Mouse (Mus musculus): Measurements from ENCODE around the gene Krt79. TPM values are rescaled to one million over a fixed set of nuclear protein-coding genes. Genes with fewer than 3 reads are reported as not detected.

The Krt79 gene
- polyA plus RNA-seq, 1 experiment from 2014 or later, result 8.9 TPM

GRCm38 (mm10) chr15:101976641-101977040 is 36.5 kb upstream of the Krt79 start:
- Histone ChIP-seq H3K36me3 (ENCODE audit: control insufficient read depth, insufficient read depth, low read length) (no peaks in the 10 kb centered on the region), H3K9me3 (ENCODE audit: control insufficient read depth, low read length) (no peaks in the 10 kb centered on the region), H3K27me3 (replicated peaks; ENCODE audit: control insufficient read depth, insufficient read depth, low read length) (no peaks in the 10 kb centered on the region), H3K4me1 (ENCODE audit: control insufficient read depth, insufficient read depth, low read length) (peaks cover 30% of the 10 kb centered on the region), H3K4me3 (ENCODE audit: low read depth, low read length) (0 out of 2 replicates have a peak overlapping the region, but pooled peaks have one; percentile 29), H3K4me2 (ENCODE audit: low read depth, low read length) (peak overlapping the region; percentile 56; the same call in 1 of the 2 replicates), H3K27ac (replicated peaks; ENCODE audit: low read depth, low read length) (peak overlapping the region; percentile 90), H3K9ac (ENCODE audit: low read depth, low read length) (peak overlapping the region; percentile 65)
- 44% methylated on average over 3 of the region's 3 CpGs for WGBS
- ATAC-seq (ENCODE audit: low read depth), result no peak
- DNase-seq (ENCODE audit: low spot score), result no peak

DNA sequence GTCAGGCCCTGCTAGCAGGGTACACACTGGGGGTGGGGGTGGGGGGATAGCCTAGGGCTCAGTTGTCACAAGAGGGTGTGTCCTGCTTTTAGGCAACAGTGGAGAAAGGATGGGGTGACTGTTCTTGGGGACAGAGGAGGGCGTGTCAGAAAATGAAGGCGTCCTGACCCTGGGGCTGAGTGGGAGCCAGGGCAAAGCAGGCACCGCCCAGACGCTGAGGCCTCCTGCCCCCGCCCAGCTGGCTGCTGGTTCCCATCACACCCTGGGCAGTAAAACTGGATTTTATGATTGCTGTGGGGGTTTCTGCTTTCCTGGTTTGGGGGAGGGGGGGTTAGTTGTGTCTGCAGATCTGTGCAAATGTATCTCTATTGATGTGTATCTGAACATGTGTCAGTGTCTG is 35.9 kb upstream of the Krt79 start:
- H3K9ac ChIP-seq (ENCODE audit: low read depth, low read length), result no peak overlapping the region
- peak overlapping the region; percentile 90 for H3K27ac ChIP-seq (replicated peaks; ENCODE audit: low read depth, low read length)
- 41% methylated on average over 4 of the region's 5 CpGs for WGBS
- peaks cover 30% of the 10 kb centered on the region for H3K4me1 ChIP-seq (ENCODE audit: control insufficient read depth, insufficient read depth, low read length)
- no peaks in the 10 kb centered on the region for H3K9me3 ChIP-seq (ENCODE audit: control insufficient read depth, low read length)
- no peak overlapping the region for H3K4me3 ChIP-seq (ENCODE audit: low read depth, low read length)
- DNase-seq (ENCODE audit: low spot score) (peak; percentile 75), ATAC-seq (ENCODE audit: low read depth) (0 out of 2 replicates have a peak, but pooled peaks have one; percentile 24)
- H3K4me2 ChIP-seq (ENCODE audit: low read depth, low read length), result no peak overlapping the region
- H3K36me3 ChIP-seq (ENCODE audit: control insufficient read depth, insufficient read depth, low read length), result no peaks in the 10 kb centered on the region
- H3K27me3 ChIP-seq (replicated peaks; ENCODE audit: control insufficient read depth, insufficient read depth, low read length), result no peaks in the 10 kb centered on the region

DNA sequence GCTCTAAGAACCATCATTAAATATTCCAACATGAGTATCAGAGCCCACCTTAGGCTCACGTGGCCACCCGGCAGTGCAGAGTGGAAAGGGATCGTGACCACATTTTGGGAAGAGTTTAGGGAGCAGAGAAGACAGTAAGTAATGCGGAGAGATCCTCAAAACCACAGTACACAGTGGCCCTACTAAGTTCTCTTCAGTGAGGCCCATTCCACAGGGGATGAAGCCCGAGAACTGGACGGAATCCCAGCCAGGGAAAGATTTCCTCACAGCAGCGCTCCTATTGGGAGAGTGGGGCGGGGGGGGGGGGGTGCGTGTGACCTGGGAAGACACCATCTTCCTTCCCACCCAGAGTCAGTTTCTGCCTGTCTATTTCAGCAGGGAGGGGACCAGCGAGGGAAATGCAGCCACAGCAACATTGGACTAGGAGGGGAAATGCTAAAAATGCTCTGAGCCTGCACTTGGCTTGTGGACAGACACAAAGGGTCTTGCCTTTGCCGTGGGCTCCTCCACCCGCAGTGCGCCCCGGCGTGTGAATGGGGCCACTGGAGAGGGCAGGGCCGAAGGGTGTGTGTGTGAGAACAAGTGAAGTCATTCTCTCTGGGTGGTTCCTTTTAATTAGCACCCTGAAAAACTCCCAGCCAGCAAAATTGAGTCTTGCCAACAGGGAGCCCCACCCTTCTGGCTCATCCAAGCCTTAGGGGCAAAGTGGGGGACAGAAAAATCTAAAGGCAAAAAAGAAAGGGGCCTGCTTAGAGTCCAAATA is 34.1 kb upstream of the Krt79 start:
- Histone ChIP-seq H3K27me3 (replicated peaks; ENCODE audit: control insufficient read depth, insufficient read depth, low read length) (no peaks in the 10 kb centered on the region), H3K9ac (ENCODE audit: low read depth, low read length) (no peak overlapping the region), H3K9me3 (ENCODE audit: control insufficient read depth, low read length) (no peaks in the 10 kb centered on the region), H3K4me2 (ENCODE audit: low read depth, low read length) (0 out of 2 replicates have a peak overlapping the region, but pooled peaks have one; percentile 15), H3K4me1 (ENCODE audit: control insufficient read depth, insufficient read depth, low read length) (peaks cover 30% of the 10 kb centered on the region), H3K27ac (replicated peaks; ENCODE audit: low read depth, low read length) (peak overlapping the region; percentile 65), H3K36me3 (ENCODE audit: control insufficient read depth, insufficient read depth, low read length) (no peaks in the 10 kb centered on the region), H3K4me3 (ENCODE audit: low read depth, low read length) (no peak overlapping the region)
- WGBS, result 51% methylated on average over 15 of the region's 16 CpGs
- DNase-seq (ENCODE audit: low spot score) (peak; percentile 51), ATAC-seq (ENCODE audit: low read depth) (no peak)

- 13% methylated on average over 15 of the region's 15 CpGs for WGBS
- peak overlapping the region; percentile 19; the same call in 1 of the 2 replicates for H3K9ac ChIP-seq (ENCODE audit: low read depth, low read length)
- ATAC-seq (ENCODE audit: low read depth) (peak; percentile 55), DNase-seq (ENCODE audit: low spot score) (peak; percentile 93)
- no peak overlapping the region for H3K4me3 ChIP-seq (ENCODE audit: low read depth, low read length)
- H3K9me3 ChIP-seq (ENCODE audit: control insufficient read depth, low read length), result no peaks in the 10 kb centered on the region
- no peaks in the 10 kb centered on the region for H3K27me3 ChIP-seq (replicated peaks; ENCODE audit: control insufficient read depth, insufficient read depth, low read length)
- H3K4me2 ChIP-seq (ENCODE audit: low read depth, low read length), result 0 out of 2 replicates have a peak overlapping the region, but pooled peaks have one; percentile 23
- H3K36me3 ChIP-seq (ENCODE audit: control insufficient read depth, insufficient read depth, low read length), result no peaks in the 10 kb centered on the region
- H3K27ac ChIP-seq (replicated peaks; ENCODE audit: low read depth, low read length), result peak overlapping the region; percentile 65
- H3K4me1 ChIP-seq (ENCODE audit: control insufficient read depth, insufficient read depth, low read length), result peaks cover 30% of the 10 kb centered on the region
Observed at GRCm38 (mm10) chr15:101973414-101974077, 33.4 kb upstream of the Krt79 start.

DNA sequence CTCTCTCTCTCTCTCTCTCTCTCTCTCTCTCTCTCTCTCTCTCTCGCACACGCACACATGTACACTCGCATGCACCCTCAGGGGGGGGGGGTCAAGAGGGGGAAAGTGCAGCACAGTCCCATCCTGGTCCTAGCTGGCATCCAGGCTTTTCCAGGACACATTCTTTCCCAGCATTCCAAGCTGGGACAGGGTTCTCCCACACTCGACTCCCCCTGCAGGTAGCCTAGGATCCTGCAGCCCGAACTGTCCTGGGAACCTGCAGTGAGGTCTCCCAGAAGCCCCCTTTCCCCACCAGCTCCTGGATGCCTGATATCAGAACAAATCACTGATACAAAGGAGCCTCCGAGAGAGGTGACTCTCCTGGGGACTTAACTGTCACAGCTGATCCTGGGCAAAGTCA is 30.4 kb upstream of the Krt79 start:
- Histone ChIP-seq H3K4me3 (ENCODE audit: low read depth, low read length) (no peak overlapping the region), H3K4me2 (ENCODE audit: low read depth, low read length) (no peak overlapping the region), H3K4me1 (ENCODE audit: control insufficient read depth, insufficient read depth, low read length) (peaks cover 7% of the 10 kb centered on the region; the same call in 1 of the 2 replicates), H3K9me3 (ENCODE audit: control insufficient read depth, low read length) (no peaks in the 10 kb centered on the region), H3K27ac (replicated peaks; ENCODE audit: low read depth, low read length) (no peak overlapping the region), H3K27me3 (replicated peaks; ENCODE audit: control insufficient read depth, insufficient read depth, low read length) (no peaks in the 10 kb centered on the region), H3K36me3 (ENCODE audit: control insufficient read depth, insufficient read depth, low read length) (no peaks in the 10 kb centered on the region), H3K9ac (ENCODE audit: low read depth, low read length) (0 out of 2 replicates have a peak overlapping the region, but pooled peaks have one; percentile 16)
- WGBS, result 8% methylated on average over 3 of the region's 6 CpGs
- DNase-seq (ENCODE audit: low spot score) (no peak), ATAC-seq (ENCODE audit: low read depth) (no peak)

- H3K4me2 ChIP-seq (ENCODE audit: low read depth, low read length), result no peak overlapping the region
- H3K27ac ChIP-seq (replicated peaks; ENCODE audit: low read depth, low read length), result no peak overlapping the region
- no peaks in the 10 kb centered on the region for H3K9me3 ChIP-seq (ENCODE audit: control insufficient read depth, low read length)
- 74% methylated on average over 8 of the region's 8 CpGs for WGBS
- DNase-seq (ENCODE audit: low spot score) (no peak), ATAC-seq (ENCODE audit: low read depth) (0 out of 2 replicates have a peak, but pooled peaks have one; percentile 44)
- no peak overlapping the region for H3K9ac ChIP-seq (ENCODE audit: low read depth, low read length)
- H3K27me3 ChIP-seq (replicated peaks; ENCODE audit: control insufficient read depth, insufficient read depth, low read length), result no peaks in the 10 kb centered on the region
- H3K4me1 ChIP-seq (ENCODE audit: control insufficient read depth, insufficient read depth, low read length), result no peaks in the 10 kb centered on the region
- H3K4me3 ChIP-seq (ENCODE audit: low read depth, low read length), result no peak overlapping the region
- no peaks in the 10 kb centered on the region for H3K36me3 ChIP-seq (ENCODE audit: control insufficient read depth, insufficient read depth, low read length)
Observed at GRCm38 (mm10) chr15:101966808-101967207, 26.7 kb upstream of the Krt79 start.

DNA sequence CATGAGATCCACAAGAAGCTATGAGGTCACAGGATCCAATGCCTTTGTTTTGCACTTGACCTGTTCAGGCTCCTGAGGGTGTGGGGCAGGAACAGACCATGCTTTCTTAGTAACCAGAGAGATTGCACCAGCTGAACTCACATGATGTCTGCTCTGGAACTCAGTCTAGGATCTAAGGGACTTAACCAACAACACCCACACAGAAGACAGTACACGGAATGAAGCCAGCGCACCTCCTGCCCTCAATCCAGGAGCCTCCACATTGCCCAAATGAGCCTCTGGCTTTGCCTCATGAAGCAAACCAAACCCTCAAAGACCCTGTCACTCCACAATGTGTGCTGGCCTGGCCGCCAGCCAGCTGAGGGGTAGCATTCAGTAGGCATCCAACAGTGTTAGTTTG is 18.8 kb upstream of the Krt79 start:
- WGBS, result 67% methylated on average over 3 of the region's 3 CpGs

DNA sequence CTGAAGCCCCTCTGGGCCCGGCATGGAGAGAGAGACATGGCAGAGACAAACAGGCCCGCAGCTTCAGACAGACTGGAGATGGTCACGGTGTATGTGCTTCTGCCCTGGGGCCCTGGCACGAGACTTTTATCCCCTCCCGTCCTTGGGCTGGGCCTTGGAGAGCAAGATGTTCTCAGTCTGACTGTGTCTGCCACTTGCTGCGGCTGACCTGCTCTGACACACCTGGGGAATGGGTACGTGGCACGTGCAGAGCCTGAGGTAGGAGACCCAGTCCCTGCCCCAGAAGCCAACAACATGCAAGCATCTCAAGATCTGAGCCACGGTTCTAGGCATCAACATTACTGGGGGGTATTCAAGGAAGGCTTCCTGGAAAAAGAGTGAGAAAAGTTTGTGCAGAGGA is 14.1 kb upstream of the Krt79 start, which contains the start of gene Krt78:
Gene Krt78 (minus strand): TSS at position 101 of the 400 bp plus-strand sequence.
- 73% methylated on average over 8 of the region's 9 CpGs for WGBS
- Histone ChIP-seq H3K9ac (ENCODE audit: low read depth, low read length) (no peak within 1 kb of the TSS), H3K27ac (replicated peaks; ENCODE audit: low read depth, low read length) (no peak within 1 kb of the TSS), H3K4me3 (ENCODE audit: low read depth, low read length) (no peak within 1 kb of the TSS), H3K36me3 (ENCODE audit: control insufficient read depth, insufficient read depth, low read length) (no peaks in the 10 kb centered on the region), H3K4me2 (ENCODE audit: low read depth, low read length) (no peak within 1 kb of the TSS), H3K27me3 (replicated peaks; ENCODE audit: control insufficient read depth, insufficient read depth, low read length) (no peaks in the 10 kb centered on the region), H3K4me1 (ENCODE audit: control insufficient read depth, insufficient read depth, low read length) (no peaks in the 10 kb centered on the region), H3K9me3 (ENCODE audit: control insufficient read depth, low read length) (no peaks in the 10 kb centered on the region)
- no peak for ATAC-seq (ENCODE audit: low read depth)
- DNase-seq (ENCODE audit: low spot score), result no peak

More for the DNA sequence above, 18.8 kb upstream of the Krt79 start:
- Histone ChIP-seq H3K36me3 (ENCODE audit: control insufficient read depth, insufficient read depth, low read length) (no peaks in the 10 kb centered on the region), H3K27me3 (replicated peaks; ENCODE audit: control insufficient read depth, insufficient read depth, low read length) (no peaks in the 10 kb centered on the region), H3K9me3 (ENCODE audit: control insufficient read depth, low read length) (no peaks in the 10 kb centered on the region), H3K4me1 (ENCODE audit: control insufficient read depth, insufficient read depth, low read length) (no peaks in the 10 kb centered on the region), H3K4me3 (ENCODE audit: low read depth, low read length) (no peak overlapping the region), H3K4me2 (ENCODE audit: low read depth, low read length) (no peak overlapping the region), H3K27ac (replicated peaks; ENCODE audit: low read depth, low read length) (no peak overlapping the region), H3K9ac (ENCODE audit: low read depth, low read length) (no peak overlapping the region)
- no peak for ATAC-seq (ENCODE audit: low read depth)
- no peak for DNase-seq (ENCODE audit: low spot score)

All from embryonic facial prominence, embryonic 14.5 days (tissue).